Mouse (Mus musculus) MEL (cell line): Measurements from ENCODE around the gene Cx3cl1. TPM values are rescaled to one million over a fixed set of nuclear protein-coding genes. Genes with fewer than 3 reads are reported as not detected.

Source experiments
- DNase-seq: peaks from one replicate; pipeline ENCODE4 v3.0.0; 2011; ENCODE audit warnings: low read depth, low spot score
- H3K27ac ChIP-seq: 2 replicates; pipeline ENCODE4 v1.5.1; 2012; ENCODE audit warnings: low read depth, mild to moderate bottlenecking, control low read depth, low read length, moderate library complexity; ENCODE audit not compliant: control insufficient read depth
- H3K27me3 ChIP-seq, 2 experiments: fragments of 150-350 bp in 1 of 2; sonication (generic) in 1 of 2; 2 replicates each; pipeline ENCODE4 v1.6.1; 2012; ENCODE audit warnings: low read length in 2 of 2, mild to moderate bottlenecking in 2 of 2, improper control_type of control experiment in 1 of 2, moderate library complexity in 1 of 2; ENCODE audit not compliant: insufficient read depth in 2 of 2, control insufficient read depth in 1 of 2
- H3K36me3 ChIP-seq, 2 experiments: 2 replicates each; pipeline ENCODE4 v1.6.1; 2012 to 2014; ENCODE audit warnings: low read length in 2 of 2, improper control_type of control experiment in 1 of 2, inconsistent platforms in 1 of 2, mild to moderate bottlenecking in 1 of 2; ENCODE audit not compliant: insufficient read depth in 2 of 2, control insufficient read depth in 1 of 2
- H3K4me1 ChIP-seq, 2 experiments: fragments of 150-350 bp in 1 of 2; sonication (generic) in 1 of 2; 2 replicates each; pipeline ENCODE4 v1.6.1; 2012; ENCODE audit warnings: low read length in 2 of 2, improper control_type of control experiment in 1 of 2, mild to moderate bottlenecking in 1 of 2; ENCODE audit not compliant: insufficient read depth in 2 of 2, control insufficient read depth in 1 of 2
- H3K4me3 ChIP-seq, 2 experiments: fragments of 150-350 bp in 1 of 2; sonication (generic) in 1 of 2; 2 replicates each; pipeline ENCODE4 v1.5.1; 2012; ENCODE audit warnings: low read depth in 2 of 2, low read length in 2 of 2, mild to moderate bottlenecking in 2 of 2, moderate library complexity in 2 of 2, control low read depth in 1 of 2, improper control_type of control experiment in 1 of 2; ENCODE audit not compliant: control insufficient read depth in 1 of 2, insufficient read depth in 1 of 2
- H3K79me2 ChIP-seq: 2 replicates; pipeline ENCODE4 v1.6.1; 2012; ENCODE audit warnings: mild to moderate bottlenecking, low read length, moderate library complexity; ENCODE audit not compliant: control insufficient read depth, poor library complexity, insufficient read depth
- H3K9ac ChIP-seq: 2 replicates; pipeline ENCODE4 v1.6.1; 2012; ENCODE audit warnings: low read depth, mild to moderate bottlenecking, control low read depth, low read length, moderate library complexity; ENCODE audit not compliant: control insufficient read depth, poor library complexity, severe bottlenecking
- H3K9me3 ChIP-seq: fragments of 150-350 bp; sonication (generic); replicated peaks from 2 replicates; pipeline ENCODE4 v1.6.1; 2012; ENCODE audit warnings: mild to moderate bottlenecking, low read length, improper control_type of control experiment, moderate library complexity; ENCODE audit not compliant: insufficient read depth
- EP300 ChIP-seq, 2 experiments: IDR thresholded peaks; 2 replicates each; pipeline ENCODE4 v1.6.1; 2011; ENCODE audit warnings: improper control_type of control experiment in 2 of 2, low read length in 2 of 2, low read depth in 1 of 2, mild to moderate bottlenecking in 1 of 2
- ETS1 ChIP-seq: IDR thresholded peaks from 2 replicates; pipeline ENCODE4 v1.6.1; 2012; ENCODE audit warnings: low read depth, mild to moderate bottlenecking, inconsistent platforms, low read length, improper control_type of control experiment, moderate library complexity
- JUND ChIP-seq: IDR thresholded peaks from 2 replicates; pipeline ENCODE4 v1.6.1; 2011; ENCODE audit warnings: low read depth, mild to moderate bottlenecking, improper control_type of control experiment, low read length
- KAT2A ChIP-seq: conservative IDR thresholded peaks from 2 replicates; pipeline ENCODE4 v1.6.1; 2012; ENCODE audit warnings: low read depth, low read length, improper control_type of control experiment, inconsistent platforms
- MAX ChIP-seq: IDR thresholded peaks from 2 replicates; pipeline ENCODE4 v1.6.1; 2011; ENCODE audit warnings: low read length, improper control_type of control experiment
- MAZ ChIP-seq: IDR thresholded peaks from 2 replicates; pipeline ENCODE4 v1.6.1; 2012; ENCODE audit warnings: low read depth, mild to moderate bottlenecking, inconsistent platforms, low read length, improper control_type of control experiment
- MYC ChIP-seq: IDR thresholded peaks from 2 replicates; pipeline ENCODE4 v1.6.1; 2011; ENCODE audit warnings: low read depth, mild to moderate bottlenecking, low read length, improper control_type of control experiment, moderate library complexity
- NELFE ChIP-seq: IDR thresholded peaks from 2 replicates; pipeline ENCODE4 v1.6.1; 2011; ENCODE audit warnings: low read depth, low read length, improper control_type of control experiment
- NRF1 ChIP-seq: IDR thresholded peaks from 2 replicates; pipeline ENCODE4 v1.6.1; 2014; ENCODE audit warnings: low read depth, mild to moderate bottlenecking, inconsistent platforms, low read length, improper control_type of control experiment, moderate library complexity; ENCODE audit not compliant: poor library complexity, insufficient read depth, severe bottlenecking
- POLR2AphosphoS2 ChIP-seq: IDR thresholded peaks from 2 replicates; pipeline ENCODE4 v1.6.1; 2011; ENCODE audit warnings: low read length, improper control_type of control experiment
- POLR2AphosphoS5 ChIP-seq: IDR thresholded peaks from 2 replicates; pipeline ENCODE4 v1.6.1; 2012; ENCODE audit warnings: low read depth, borderline replicate concordance, mild to moderate bottlenecking, inconsistent platforms, low read length, moderate library complexity, mixed read lengths
- RAD21 ChIP-seq: IDR thresholded peaks from 2 replicates; pipeline ENCODE4 v1.6.1; 2011; ENCODE audit warnings: mild to moderate bottlenecking, low read depth, low read length, improper control_type of control experiment
- SIN3A ChIP-seq: IDR thresholded peaks from 2 replicates; pipeline ENCODE4 v1.6.1; 2012; ENCODE audit warnings: low read length, improper control_type of control experiment, inconsistent platforms
- SMC3 ChIP-seq: IDR thresholded peaks from 2 replicates; pipeline ENCODE4 v1.6.1; 2011; ENCODE audit warnings: low read depth, low read length, improper control_type of control experiment
- TBP ChIP-seq: IDR thresholded peaks from 2 replicates; pipeline ENCODE4 v1.8.0; 2011; ENCODE audit warnings: low read depth, low read length, improper control_type of control experiment
- USF2 ChIP-seq, 2 experiments: IDR thresholded peaks; 2 replicates each; pipeline ENCODE4 v1.6.1; 2011 to 2012; ENCODE audit warnings: improper control_type of control experiment in 2 of 2, low read length in 2 of 2, borderline replicate concordance in 1 of 2, inconsistent platforms in 1 of 2, low read depth in 1 of 2, mild to moderate bottlenecking in 1 of 2; ENCODE audit not compliant: insufficient read depth in 1 of 2
- ZC3H11A ChIP-seq: IDR thresholded peaks from 2 replicates; pipeline ENCODE4 v1.6.1; 2012; ENCODE audit warnings: low read depth, mild to moderate bottlenecking, inconsistent platforms, low read length, improper control_type of control experiment
- ZMIZ1 ChIP-seq: IDR thresholded peaks from 2 replicates; pipeline ENCODE4 v1.6.1; 2012; ENCODE audit warnings: low read depth, mild to moderate bottlenecking, inconsistent platforms, low read length, improper control_type of control experiment, moderate library complexity
- polyA plus RNA-seq, 2 experiments: library from polyadenylated mRNA; stranded (reverse) in 1 of 2; unstranded in 1 of 2; fragments of >175 nt in 1 of 2; fragments of >200 nt in 1 of 2; gene quantifications; 2 replicates each; pipeline versions ENCODE4 v1.2.1 to v1.2.4; 2012; ENCODE audit warnings: low replicate concordance in 2 of 2, low read depth in 1 of 2; ENCODE audit not compliant: insufficient read length in 2 of 2, insufficient read depth in 1 of 2, missing spikeins in 1 of 2
- total RNA-seq: library from RNA; depleted of rRNA; stranded (reverse); fragments of 300-350 nt; gene quantifications from 2 replicates; pipeline ENCODE4 v1.2.3, GENCODE M21; 2012

Gene Cx3cl1
- total and polyA plus RNA-seq, 3 experiments, result not detected

- DNase-seq, result no peak
- Histone ChIP-seq H3K79me2 (no peaks in the 10 kb centered on the region), H3K27ac (no peak overlapping the region), H3K4me1 (no peaks in the 10 kb centered on the region), H3K9ac (no peak overlapping the region), H3K9me3 (no peaks in the 10 kb centered on the region), H3K27me3 (no peaks in the 10 kb centered on the region), H3K4me3 (no peak overlapping the region), H3K36me3 (no peaks in the 10 kb centered on the region)
- no peak for TF ChIP-seq MYC
- TF ChIP-seq SIN3A, result no peak
- no peak for TF ChIP-seq POLR2AphosphoS5
- no peak for TF ChIP-seq ZMIZ1
- TF ChIP-seq TBP, result no peak
- TF ChIP-seq KAT2A, result no peak
- no peak for TF ChIP-seq RAD21
- no peak for TF ChIP-seq EP300 (IDR thresholded peaks at IDR 0.05; ENCODE audit: low read depth in 1 of 2, low read length in 2 of 2)
- no peak for TF ChIP-seq ETS1
- no peak for TF ChIP-seq SMC3
- TF ChIP-seq NRF1, result no peak
- TF ChIP-seq NELFE, result no peak
- no peak for TF ChIP-seq MAZ
- TF ChIP-seq ZC3H11A, result no peak
- no peak for TF ChIP-seq POLR2AphosphoS2
- no peak for TF ChIP-seq JUND
- no peak for TF ChIP-seq USF2 (IDR thresholded peaks at IDR 0.05; ENCODE audit: borderline replicate concordance in 1 of 2, insufficient read depth in 1 of 2, low read depth in 1 of 2, low read length in 2 of 2)
Observed at GRCm38 (mm10) chr8:94780491-94781154, 8.8 kb downstream of the Cx3cl1 start.

- Histone ChIP-seq H3K9me3 (no peaks in the 10 kb centered on the region), H3K27me3 (peaks cover under 1 to 1% of the 10 kb centered on the region in 2 experiments; a peak in 2 of 4 replicates), H3K27ac (no peak overlapping the region), H3K9ac (no peak overlapping the region), H3K79me2 (no peaks in the 10 kb centered on the region), H3K4me3 (no peak overlapping the region), H3K4me1 (no peaks in the 10 kb centered on the region), H3K36me3 (no peaks in the 10 kb centered on the region)
- no peak for TF ChIP-seq MAX
- TF ChIP-seq KAT2A, result no peak
- no peak for TF ChIP-seq ETS1
- no peak for TF ChIP-seq JUND
- no peak for TF ChIP-seq EP300 (IDR thresholded peaks at IDR 0.05; ENCODE audit: low read depth in 1 of 2, low read length in 2 of 2)
- no peak for DNase-seq
Observed at GRCm38 (mm10) chr8:94781155-94781837, 9.5 kb downstream of the Cx3cl1 start.
